Mouse (Mus musculus): ENCODE results near the gene Rrm2. TPM values are rescaled to one million over a fixed set of nuclear protein-coding genes. Genes with fewer than 3 reads are reported as not detected.
"Not testable (repeated sequence)": the region's sequence is repeated elsewhere in the genome, so short reads cannot be mapped to it uniquely, and the experiment has no call there.

The Rrm2 gene
- polyA plus RNA-seq, 1 experiment from 2014 or later: 248 TPM

DNA sequence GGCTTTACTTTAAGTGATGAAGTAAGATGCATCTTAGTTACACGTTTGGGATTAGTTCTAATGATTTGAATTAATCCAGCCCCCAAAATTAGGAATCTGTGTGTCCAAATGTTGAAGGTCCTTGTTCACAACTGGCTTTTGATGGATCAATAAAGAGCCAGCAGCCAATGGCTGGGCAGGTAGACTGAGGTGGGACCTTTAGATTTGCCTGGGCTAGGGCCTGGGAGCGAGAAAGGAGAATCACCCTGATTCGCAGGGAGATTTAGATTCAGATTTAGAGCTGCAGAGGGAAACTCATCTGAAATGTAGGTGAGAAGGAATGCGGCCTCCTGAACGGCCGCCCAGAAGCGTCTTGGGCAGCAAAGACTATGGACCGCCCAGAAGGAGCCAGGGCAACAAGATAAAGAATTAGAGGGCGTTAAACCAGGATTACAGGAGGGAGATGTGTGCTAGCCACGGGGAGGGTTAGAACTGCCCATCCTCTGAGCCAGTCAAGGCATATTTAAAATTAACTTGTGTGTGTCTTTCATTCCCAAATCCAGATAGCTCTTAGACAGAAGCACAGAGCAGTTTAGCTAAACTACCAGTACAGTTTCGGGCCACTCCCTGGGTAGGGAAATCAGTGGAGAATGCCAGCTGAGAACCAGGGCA, 21.2 kb upstream of the Rrm2 start:
- 59% methylated on average over 11 of the region's 11 CpGs for WGBS
- peak overlapping the region; percentile 94 for H3K27ac ChIP-seq
- no peaks in the 10 kb centered on the region for H3K36me3 ChIP-seq
- H3K4me3 ChIP-seq (replicated peaks): no peak overlapping the region
- peaks cover 14% of the 10 kb centered on the region for H3K27me3 ChIP-seq
- 0 out of 2 replicates have a peak, but pooled peaks have one; percentile 19 for ATAC-seq (replicated peaks; ENCODE audit: low FRiP score)
- no peak overlapping the region for H3K4me2 ChIP-seq
- no peaks in the 10 kb centered on the region for H3K9me3 ChIP-seq (replicated peaks)
- peaks cover 37% of the 10 kb centered on the region for H3K4me1 ChIP-seq
- H3K9ac ChIP-seq: 0 out of 2 replicates have a peak overlapping the region, but pooled peaks have one; percentile 8

DNA sequence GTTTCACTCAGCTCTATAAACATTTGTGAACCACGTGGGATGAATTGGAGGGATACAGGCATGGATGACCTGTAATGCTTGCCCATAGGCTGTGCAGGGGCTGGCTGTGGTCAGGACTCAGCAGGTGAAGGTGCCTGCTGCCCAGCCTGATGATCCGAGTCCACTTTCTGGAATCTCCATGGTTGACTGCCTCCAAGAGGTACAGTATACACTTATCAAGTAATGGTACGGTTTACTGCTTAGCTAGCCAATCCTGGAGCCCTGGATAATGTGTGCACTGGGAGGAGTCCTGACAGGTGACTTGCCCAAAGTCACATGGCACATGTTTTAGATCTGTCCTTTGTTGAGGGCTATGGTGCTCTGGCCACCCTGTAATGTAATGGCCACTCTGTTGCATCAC, 17.7 kb upstream of the Rrm2 start:
- Histone ChIP-seq H3K36me3 (no peaks in the 10 kb centered on the region), H3K4me2 (no peak overlapping the region), H3K9ac (no peak overlapping the region), H3K27ac (peak overlapping the region; percentile 19), H3K27me3 (no peaks in the 10 kb centered on the region), H3K4me3 (replicated peaks) (no peak overlapping the region), H3K9me3 (replicated peaks) (no peaks in the 10 kb centered on the region), H3K4me1 (peaks cover 11% of the 10 kb centered on the region)
- WGBS: 48% methylated on average over 3 of the region's 3 CpGs
- ATAC-seq (replicated peaks; ENCODE audit: low FRiP score): peak; percentile 55

DNA sequence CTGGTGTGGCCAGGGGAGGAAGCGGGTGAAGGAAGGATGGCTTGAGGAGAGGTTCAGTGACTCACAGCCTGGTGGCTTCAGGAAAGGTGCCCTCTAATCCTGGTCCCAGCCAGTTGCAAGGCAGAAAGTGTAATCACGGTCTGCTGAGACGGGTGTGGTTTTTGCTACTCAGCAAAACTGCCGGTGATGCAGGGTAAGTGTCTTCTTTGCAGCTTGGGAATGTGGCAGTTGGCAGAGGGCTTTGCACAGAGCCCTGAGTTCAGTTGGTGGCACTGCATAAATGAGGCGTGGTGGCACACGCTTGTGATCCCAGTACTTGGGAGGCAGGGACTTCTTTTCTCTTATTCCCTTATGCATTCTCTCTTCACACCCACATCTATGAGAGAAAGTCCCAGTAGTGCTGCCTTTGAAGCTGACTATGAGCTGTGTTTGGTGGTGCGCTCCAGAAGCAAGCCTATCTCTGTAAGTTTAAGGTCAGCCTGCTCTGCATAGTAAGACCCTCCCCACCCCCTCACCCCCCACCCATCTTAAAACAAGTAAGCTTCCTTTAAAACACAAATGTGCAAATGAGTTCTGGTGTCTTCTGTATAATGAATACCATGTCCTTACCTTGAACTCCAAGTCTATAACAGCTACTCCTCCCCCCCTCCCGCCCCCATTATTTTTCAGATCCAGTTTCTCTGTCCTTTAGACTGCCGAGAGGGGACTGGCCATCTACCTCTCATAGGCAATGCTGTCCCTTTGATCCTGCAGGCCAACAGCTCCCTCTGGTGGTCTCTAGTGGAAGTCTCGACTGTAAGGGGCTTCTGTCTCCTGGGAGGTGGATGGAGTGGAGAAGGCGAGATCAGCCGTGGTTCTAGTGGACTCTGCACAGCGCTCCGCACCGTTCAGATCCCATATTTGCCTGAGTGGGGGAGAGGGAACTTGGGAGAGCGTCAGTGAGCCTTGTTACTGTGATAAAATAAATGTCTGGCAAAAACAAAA, 11.2 kb upstream of the Rrm2 start:
- Histone ChIP-seq H3K9ac (no peak overlapping the region), H3K27me3 (peaks cover 3% of the 10 kb centered on the region; the same call in 1 of the 2 replicates), H3K9me3 (replicated peaks) (no peaks in the 10 kb centered on the region), H3K36me3 (no peaks in the 10 kb centered on the region), H3K4me2 (no peak overlapping the region), H3K27ac (no peak overlapping the region), H3K4me1 (peaks cover 3% of the 10 kb centered on the region), H3K4me3 (replicated peaks) (no peak overlapping the region)
- ATAC-seq (replicated peaks; ENCODE audit: low FRiP score): peak; percentile 93
- WGBS: 39% methylated on average over 16 of the region's 16 CpGs

DNA sequence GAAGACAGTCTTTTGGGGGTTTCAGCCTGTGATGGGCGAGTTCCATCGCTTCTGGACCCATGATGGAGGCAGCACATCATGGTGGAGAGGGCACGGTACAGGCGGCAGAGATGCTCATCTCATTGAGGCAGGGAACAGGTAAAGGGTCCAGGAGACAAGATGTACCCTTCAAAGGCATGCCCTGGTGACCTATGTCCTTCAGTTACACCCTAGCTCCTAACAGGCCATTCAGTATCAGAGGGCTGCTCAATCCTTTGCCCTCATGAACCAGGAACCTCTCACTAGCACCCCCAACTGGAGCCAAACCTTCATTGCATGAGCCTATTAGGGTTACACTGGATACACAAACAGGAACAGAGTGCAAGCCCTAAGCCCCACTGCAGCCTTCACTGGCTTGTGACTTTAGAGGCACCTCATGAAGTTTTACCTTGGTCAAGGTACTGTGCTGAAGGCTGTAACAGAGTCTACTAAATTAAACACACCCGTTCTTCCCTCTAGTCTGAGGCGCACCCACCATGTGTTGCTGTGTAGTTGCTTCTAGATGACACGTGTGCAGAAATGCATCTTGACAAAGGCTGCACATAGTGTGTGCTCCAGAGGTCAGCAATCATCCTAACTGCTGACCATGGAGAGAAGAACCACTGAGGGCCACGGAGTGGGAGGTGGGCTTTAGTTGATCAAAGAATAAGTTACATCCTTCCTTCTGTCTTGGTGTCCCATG, 10.4 kb upstream of the Rrm2 start:
- Histone ChIP-seq H3K4me2 (no peak overlapping the region), H3K9ac (no peak overlapping the region), H3K4me3 (replicated peaks) (no peak overlapping the region), H3K36me3 (no peaks in the 10 kb centered on the region), H3K27me3 (peaks cover 3% of the 10 kb centered on the region; the same call in 1 of the 2 replicates), H3K4me1 (peaks cover 3% of the 10 kb centered on the region), H3K27ac (no peak overlapping the region), H3K9me3 (replicated peaks) (no peaks in the 10 kb centered on the region)
- peak; percentile 35; the same call in 1 of the 2 replicates for ATAC-seq (replicated peaks; ENCODE audit: low FRiP score)
- WGBS: 60% methylated on average over 8 of the region's 8 CpGs

DNA sequence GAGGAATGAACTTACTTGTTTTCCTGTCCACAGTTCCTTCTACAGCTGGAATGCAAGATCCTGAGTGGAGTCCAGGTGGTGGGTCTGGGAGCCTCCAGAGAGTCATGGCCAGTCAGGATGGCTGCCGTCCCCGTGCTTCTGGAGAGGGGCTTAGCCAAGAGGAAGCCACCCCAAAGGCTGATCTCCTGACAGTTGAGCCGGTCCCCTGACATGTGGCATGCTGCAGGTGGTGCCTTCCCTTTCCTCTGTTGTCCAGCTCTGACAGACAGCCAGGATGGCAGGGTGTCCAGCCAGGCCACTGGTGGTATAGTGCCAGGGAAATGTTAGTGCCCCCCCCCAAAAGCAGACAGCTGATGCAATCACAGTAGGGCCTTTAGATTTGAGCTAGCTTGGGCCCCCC, 9.5 kb upstream of the Rrm2 start:
- WGBS: 64% methylated on average over 3 of the region's 3 CpGs
- Histone ChIP-seq H3K4me1 (peaks cover 3% of the 10 kb centered on the region), H3K9me3 (replicated peaks) (no peaks in the 10 kb centered on the region), H3K27ac (no peak overlapping the region), H3K4me3 (replicated peaks) (no peak overlapping the region), H3K4me2 (no peak overlapping the region), H3K36me3 (no peaks in the 10 kb centered on the region), H3K27me3 (peaks cover 3% of the 10 kb centered on the region; the same call in 1 of the 2 replicates), H3K9ac (no peak overlapping the region)
- ATAC-seq (replicated peaks; ENCODE audit: low FRiP score): no peak

DNA sequence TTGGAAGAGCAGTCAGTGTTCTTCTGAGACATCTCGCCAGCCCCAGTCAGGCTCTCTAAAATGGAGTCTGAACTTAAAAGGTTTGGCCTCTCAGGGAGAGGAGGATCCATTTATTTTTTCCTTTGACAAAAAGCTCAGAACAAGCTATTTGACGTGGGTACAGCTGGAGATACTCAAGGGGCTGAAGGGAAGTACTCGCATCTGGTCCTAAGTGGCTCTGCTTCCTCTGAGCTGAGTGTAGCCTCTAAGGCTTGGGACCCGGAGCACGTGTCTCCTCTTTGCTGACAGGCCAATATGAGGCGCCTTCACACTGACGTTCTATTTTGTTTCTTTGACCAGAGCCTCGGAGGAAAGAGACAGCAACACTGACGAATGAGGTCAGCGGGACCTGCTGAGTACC, 8.5 kb upstream of the Rrm2 start:
- H3K9me3 ChIP-seq (replicated peaks): no peaks in the 10 kb centered on the region
- peaks cover 3% of the 10 kb centered on the region; the same call in 1 of the 2 replicates for H3K27me3 ChIP-seq
- ATAC-seq (replicated peaks; ENCODE audit: low FRiP score): no peak
- H3K4me1 ChIP-seq: peaks cover 3% of the 10 kb centered on the region
- no peak overlapping the region for H3K9ac ChIP-seq
- H3K4me2 ChIP-seq: no peak overlapping the region
- WGBS: 54% methylated on average over 10 of the region's 10 CpGs
- H3K36me3 ChIP-seq: no peaks in the 10 kb centered on the region
- no peak overlapping the region for H3K4me3 ChIP-seq (replicated peaks)
- H3K27ac ChIP-seq: no peak overlapping the region

DNA sequence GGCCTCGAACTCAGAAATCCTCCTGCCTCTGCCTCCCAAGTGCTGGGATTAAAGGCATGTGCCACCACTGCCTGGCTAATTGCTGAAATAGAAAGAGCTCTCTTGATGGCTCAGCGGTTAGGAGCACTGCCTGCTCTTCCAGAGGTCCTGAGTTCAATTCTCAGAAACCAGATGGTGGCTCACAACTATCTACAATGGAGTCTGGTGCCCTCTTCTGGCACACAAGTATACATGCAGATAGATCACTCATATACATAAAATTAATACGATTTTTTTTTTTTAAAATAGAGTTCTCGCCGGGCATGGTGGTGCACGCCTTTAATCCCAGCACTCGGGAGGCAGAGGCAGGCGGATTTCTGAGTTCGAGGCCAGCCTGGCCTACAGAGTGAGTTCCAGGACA, 6.4 kb upstream of the Rrm2 start:
- 88% methylated on average over 9 of the region's 9 CpGs for WGBS
- H3K9me3 ChIP-seq (replicated peaks); H3K4me2 ChIP-seq; H3K4me3 ChIP-seq (replicated peaks); H3K27me3 ChIP-seq; H3K9ac ChIP-seq; H3K36me3 ChIP-seq; H3K4me1 ChIP-seq; ATAC-seq (replicated peaks; ENCODE audit: low FRiP score); H3K27ac ChIP-seq: not testable (repeated sequence)

DNA sequence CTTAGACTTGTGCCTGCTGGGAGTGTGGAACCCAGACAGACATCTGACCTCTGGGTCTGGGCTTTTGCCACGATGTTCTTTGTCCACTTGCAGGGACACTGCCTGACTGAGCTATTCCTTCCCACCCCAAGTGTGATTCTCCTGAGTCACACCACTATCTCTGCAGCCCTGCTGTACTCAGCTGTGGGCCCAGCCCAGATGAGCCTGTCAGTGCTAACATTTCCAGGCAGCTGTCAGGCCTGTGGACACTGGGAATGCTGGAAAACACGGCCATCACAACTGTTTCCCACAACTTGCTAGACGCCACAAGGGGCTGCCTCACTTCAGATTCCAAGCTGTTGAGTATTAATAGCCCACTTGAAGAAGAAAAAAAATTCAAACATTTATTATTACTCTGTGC, 5.0 kb upstream of the Rrm2 start:
- ATAC-seq (replicated peaks; ENCODE audit: low FRiP score): no peak
- peaks cover 2% of the 10 kb centered on the region; the same call in 1 of the 2 replicates for H3K27me3 ChIP-seq
- peaks cover 20% of the 10 kb centered on the region for H3K4me1 ChIP-seq
- H3K9me3 ChIP-seq (replicated peaks): no peaks in the 10 kb centered on the region
- H3K9ac ChIP-seq: no peak overlapping the region
- WGBS: 90% methylated on average over 3 of the region's 3 CpGs
- H3K4me3 ChIP-seq (replicated peaks): no peak overlapping the region
- H3K4me2 ChIP-seq: no peak overlapping the region
- H3K36me3 ChIP-seq: no peaks in the 10 kb centered on the region
- no peak overlapping the region for H3K27ac ChIP-seq

DNA sequence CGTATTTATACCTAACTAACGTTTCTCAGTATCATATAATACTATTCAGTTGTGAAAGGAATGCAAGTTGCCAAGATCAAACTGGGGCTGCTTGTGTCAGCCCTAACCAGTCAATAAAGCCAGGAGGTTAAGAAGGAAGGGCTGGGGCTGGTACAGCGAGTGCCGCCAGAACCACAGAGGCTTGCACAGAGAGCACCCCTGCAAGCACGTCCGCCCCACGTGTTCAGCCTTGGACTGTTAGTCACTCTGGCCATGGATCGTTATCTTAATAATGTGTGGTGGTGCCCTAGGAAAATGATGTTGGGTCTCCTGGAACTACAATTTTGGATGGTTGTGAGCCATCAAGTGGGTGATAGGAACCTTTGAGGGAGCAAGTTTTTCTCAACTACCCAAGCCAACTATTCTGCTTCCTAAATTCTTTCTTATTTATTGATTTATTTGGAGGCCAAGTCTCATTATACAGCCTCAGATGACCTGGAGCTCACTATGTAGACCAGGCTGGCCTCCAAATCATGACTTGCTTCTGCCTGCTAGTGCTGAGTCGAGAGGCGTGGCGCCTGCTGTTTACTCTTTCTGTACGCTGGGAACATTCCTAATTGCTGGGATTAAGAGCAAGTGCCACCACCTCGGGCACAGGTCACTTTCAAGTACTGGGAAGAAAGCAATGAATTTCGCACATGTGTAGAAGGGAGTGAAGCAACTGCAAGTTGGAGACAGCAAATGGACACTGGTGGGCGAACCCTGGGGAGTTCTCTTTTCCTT, 2.4 kb upstream of the Rrm2 start:
- 85% methylated on average over 15 of the region's 15 CpGs for WGBS
- Histone ChIP-seq H3K9me3 (replicated peaks) (no peaks in the 10 kb centered on the region), H3K4me1 (peaks cover 34% of the 10 kb centered on the region), H3K9ac (no peak overlapping the region), H3K4me2 (no peak overlapping the region), H3K36me3 (peaks cover 5% of the 10 kb centered on the region; the same call in 1 of the 2 replicates), H3K4me3 (replicated peaks) (no peak overlapping the region), H3K27me3 (no peaks in the 10 kb centered on the region), H3K27ac (no peak overlapping the region)
- ATAC-seq (replicated peaks; ENCODE audit: low FRiP score): no peak

DNA sequence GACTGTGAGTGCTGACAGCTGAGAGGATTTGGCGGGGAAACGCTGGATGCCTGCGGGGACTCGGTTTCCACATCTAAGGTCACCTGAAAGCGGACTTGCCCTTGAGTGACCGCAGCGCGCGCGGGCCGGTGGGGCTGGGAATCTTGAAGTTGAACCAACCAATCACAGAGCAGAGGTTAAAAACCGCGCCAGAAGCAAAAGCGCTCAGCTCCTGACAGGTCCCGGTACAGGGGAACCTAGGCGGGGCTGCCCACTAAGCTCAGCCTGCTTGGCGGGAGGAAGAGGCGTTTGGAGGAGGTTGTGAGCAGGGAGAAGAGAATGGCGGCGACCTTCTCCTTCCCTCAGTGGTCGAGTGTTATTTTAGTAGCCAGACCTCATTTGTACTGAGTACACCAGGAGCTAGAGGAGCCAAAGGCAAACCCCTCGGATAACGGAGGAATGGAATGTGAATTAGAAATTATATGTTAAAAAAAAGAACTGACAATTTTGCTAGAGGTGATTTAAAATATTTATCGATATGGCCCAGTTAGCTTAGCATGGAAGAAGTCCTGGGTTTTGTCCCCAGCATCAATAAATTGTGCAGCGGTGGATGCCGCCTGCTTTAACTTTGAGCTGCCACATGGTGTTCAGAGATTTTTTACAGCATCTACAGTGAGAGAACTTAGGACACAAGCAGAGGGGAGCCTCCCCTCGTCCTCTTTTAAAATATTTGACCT, 1.1 kb upstream of the Rrm2 start:
- Histone ChIP-seq H3K9ac (peak overlapping the region; percentile 86), H3K4me2 (peak overlapping the region; percentile 90), H3K27me3 (no peaks in the 10 kb centered on the region), H3K27ac (peak overlapping the region; percentile 89), H3K36me3 (peaks cover 17% of the 10 kb centered on the region), H3K9me3 (replicated peaks) (no peaks in the 10 kb centered on the region), H3K4me3 (replicated peaks) (peak overlapping the region; percentile 90), H3K4me1 (peaks cover 46% of the 10 kb centered on the region)
- WGBS: under 1% methylated on average over 27 of the region's 27 CpGs
- peak; percentile 36 for ATAC-seq (replicated peaks; ENCODE audit: low FRiP score)

DNA sequence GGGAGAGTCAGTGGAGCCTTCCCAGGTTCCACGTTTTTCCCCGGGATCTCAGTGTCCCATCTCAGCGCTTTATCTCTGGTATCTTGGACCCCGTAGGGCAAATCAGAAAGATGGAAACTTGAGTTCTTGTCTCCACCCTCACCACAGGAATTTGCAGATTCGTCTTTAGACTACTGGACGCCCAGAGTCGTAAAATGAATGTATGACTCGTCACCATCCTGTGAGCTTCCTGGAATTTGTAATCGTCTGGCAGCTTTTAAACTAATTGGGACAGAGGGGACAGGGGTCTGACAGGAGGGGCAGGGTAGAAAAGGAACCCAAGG, 600 bp upstream of the Rrm2 start:
- no peaks in the 10 kb centered on the region for H3K9me3 ChIP-seq (replicated peaks)
- peak overlapping the region; percentile 90 for H3K4me3 ChIP-seq (replicated peaks)
- peak overlapping the region; percentile 89 for H3K27ac ChIP-seq
- peak overlapping the region; percentile 90 for H3K4me2 ChIP-seq
- peak overlapping the region; percentile 86 for H3K9ac ChIP-seq
- H3K4me1 ChIP-seq: peaks cover 50% of the 10 kb centered on the region
- 0% methylated on average over 9 of the region's 9 CpGs for WGBS
- ATAC-seq (replicated peaks; ENCODE audit: low FRiP score): peak; percentile 16; the same call in 1 of the 2 replicates
- no peaks in the 10 kb centered on the region for H3K27me3 ChIP-seq
- H3K36me3 ChIP-seq: peaks cover 22% of the 10 kb centered on the region
